Mouse (Mus musculus) hematopoietic stem cell, adult 5-6 weeks (primary cell): ENCODE results near the gene Eipr1. TPM values are rescaled to one million over a fixed set of nuclear protein-coding genes. Genes with fewer than 3 reads are reported as not detected.

Experiments
- ATAC-seq, 2 experiments: fragments of 125-278 bp in 1 of 2; replicated peaks in 1 of 2; 2 replicates each; pipeline ENCODE4 v1.8.0; 2016 to 2017; ENCODE audit warnings: inconsistent platforms in 2 of 2, mild to moderate bottlenecking in 2 of 2, moderate number of reproducible peaks in 2 of 2, low read depth in 1 of 2, moderate TSS enrichment in 1 of 2; ENCODE audit not compliant: low FRiP score in 2 of 2, poor library complexity in 2 of 2, severe bottlenecking in 2 of 2, insufficient read depth in 1 of 2, low TSS enrichment in 1 of 2
- total RNA-seq: library from RNA; stranded (forward); fragments of 172-1452, 232-1000 nt; gene quantifications from 2 replicates; pipeline ENCODE4 v1.2.3, GENCODE M21; 2017

The Eipr1 gene
- total RNA-seq, 1 experiment from 2014 or later: 25.6 TPM

DNA sequence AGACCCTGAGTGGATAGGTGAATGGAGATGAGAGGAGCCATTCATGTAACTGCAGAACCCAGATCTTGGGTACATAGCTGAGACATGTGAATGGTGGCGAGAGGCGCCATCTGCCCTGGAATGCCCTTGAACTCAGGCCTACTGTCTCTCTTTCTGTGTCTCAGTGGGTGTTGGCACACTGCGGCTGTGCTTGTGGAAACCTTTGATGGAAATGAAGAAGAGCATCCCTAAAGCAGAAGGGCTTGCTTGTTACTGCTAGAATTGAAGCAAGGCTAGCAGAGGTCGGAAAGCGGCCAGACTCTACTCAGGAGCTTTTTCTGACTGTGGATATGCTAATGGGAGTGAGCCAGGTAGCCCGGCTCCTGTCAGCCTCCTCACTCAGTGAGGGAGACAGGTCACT, 50.1 kb downstream of the Eipr1 start:
- ATAC-seq: no peak

GRCm38 (mm10) chr12:28803043-28803442, 51.4 kb downstream of the Eipr1 start:
- no peak for ATAC-seq

GRCm38 (mm10) chr12:28804558-28805481, 53.2 kb downstream of the Eipr1 start:
- ATAC-seq: peak in 1 of 2 experiments; percentile 10; a peak in 1 of 4 replicates

- no peak for ATAC-seq
Observed at GRCm38 (mm10) chr12:28808786-28809375, 57.3 kb downstream of the Eipr1 start.

DNA sequence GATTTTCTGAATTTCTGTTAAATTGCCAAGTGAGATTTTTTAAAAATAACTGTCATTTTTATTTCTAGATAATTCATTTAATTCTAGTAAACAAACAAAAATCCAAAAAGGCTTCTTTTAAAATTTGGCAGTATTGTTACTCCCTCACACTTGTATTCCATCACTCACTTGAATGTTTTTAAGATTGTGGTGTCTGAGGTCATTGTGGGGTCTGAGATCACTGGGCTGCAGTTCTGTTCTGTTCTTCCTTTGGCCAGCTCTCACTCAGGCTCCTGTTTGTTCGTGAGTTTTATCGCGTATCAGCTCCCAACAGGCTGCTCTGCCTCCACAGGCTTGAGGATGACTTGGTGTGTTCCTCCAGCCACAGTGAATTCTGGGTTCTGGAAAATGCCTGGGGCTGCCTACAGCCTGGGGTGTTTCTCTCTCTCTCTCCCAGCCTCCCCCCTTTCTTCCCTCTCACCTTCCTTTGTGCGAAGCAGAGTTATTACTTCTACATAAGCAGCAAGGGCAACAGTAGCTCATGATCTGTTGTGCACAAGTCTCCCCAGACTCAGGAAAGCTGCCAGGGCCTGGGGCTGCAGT, 58.2 kb downstream of the Eipr1 start:
- no peak for ATAC-seq

- ATAC-seq: no peak
Observed at GRCm38 (mm10) chr12:28816681-28817426, 65.3 kb downstream of the Eipr1 start.

DNA sequence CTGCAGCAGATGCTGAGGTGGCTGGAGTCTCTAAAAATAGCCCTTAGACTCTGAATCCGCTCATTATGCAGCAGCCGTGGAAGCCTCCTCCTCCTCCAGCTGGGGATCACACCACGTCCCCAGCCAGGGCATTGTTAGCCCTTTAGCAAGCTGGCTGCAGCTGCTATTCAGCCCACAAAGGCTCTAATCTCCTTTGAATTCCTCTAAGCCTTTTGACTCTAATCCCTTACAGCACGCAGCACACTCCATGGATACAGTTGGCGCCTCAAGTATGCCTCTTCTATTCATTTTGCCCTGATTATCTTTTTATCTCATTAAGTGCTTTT, 65.8 kb downstream of the Eipr1 start:
- no peak for ATAC-seq

- no peak for ATAC-seq
Observed at GRCm38 (mm10) chr12:28817891-28818290, 66.3 kb downstream of the Eipr1 start.

DNA sequence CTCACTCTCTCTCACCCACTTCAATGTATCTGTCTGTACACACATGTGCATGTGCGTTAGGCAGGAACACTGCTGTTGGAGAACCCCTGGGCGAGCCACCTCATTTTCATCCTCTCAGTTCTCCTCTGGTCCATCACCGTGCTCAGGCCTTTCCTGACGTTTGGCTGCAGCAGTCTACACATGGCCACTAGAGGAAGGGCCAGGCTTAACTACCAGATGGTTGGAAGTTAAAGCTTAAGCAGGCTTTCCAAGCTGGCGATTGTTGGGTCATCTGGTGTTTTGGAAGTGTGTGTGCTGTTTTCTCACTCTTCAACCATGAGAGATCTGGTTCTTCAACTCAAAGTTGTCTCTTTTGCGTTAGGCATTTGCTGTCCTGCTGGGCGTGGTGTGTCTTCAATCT, 71.9 kb downstream of the Eipr1 start:
- ATAC-seq: no peak

GRCm38 (mm10) chr12:28829502-28829901, 77.9 kb downstream of the Eipr1 start:
- ATAC-seq: peak; percentile 70 to 80

- no peak for ATAC-seq
Observed at GRCm38 (mm10) chr12:28830471-28830870, 78.9 kb downstream of the Eipr1 start.

- ATAC-seq: peak; percentile 41 to 47; a peak in 2 of 4 replicates
Observed at GRCm38 (mm10) chr12:28831066-28831733, 79.6 kb downstream of the Eipr1 start.

GRCm38 (mm10) chr12:28834266-28834665, 82.7 kb downstream of the Eipr1 start:
- no peak for ATAC-seq

DNA sequence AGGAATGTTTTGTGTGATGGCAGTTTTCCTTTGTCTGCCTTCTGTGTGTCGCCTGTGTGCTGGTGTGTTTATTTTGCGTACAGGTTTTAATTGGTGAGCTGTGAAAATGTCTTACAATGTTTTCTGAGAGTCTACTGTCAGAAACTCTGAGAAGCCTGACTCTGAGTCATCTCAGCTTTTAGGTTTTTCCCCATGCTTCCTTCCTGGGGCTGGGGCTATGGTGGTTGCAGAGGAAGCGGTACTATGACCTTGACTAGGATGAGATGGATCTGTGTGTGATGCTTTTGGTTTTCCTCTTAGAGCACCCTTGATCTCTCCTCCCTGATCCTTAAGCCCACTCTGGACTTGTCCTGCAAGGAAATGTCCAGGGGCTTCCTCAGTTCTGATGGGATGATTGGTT, 84.1 kb downstream of the Eipr1 start:
- ATAC-seq: no peak

DNA sequence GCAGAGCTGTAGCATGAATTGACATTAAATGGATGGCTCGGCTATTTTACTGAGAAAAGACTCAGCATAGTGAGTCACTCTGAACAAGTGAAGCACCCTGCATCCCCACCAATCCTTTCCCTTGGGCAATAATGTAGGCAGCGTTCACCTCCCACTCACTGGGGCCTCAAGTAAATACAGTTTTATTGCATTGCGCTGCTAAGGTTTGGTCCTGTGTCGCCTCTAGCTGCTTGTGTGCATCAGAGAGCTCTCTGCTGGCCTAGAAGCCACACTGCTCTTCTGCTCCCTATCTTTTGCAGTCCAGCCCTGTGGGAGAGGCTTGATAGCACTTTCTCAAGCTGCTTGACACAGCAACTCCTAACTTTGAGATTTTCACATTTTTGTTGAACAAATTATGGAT, 86.7 kb downstream of the Eipr1 start:
- no peak for ATAC-seq

- no peak for ATAC-seq
Observed at GRCm38 (mm10) chr12:28838971-28839370, 87.4 kb downstream of the Eipr1 start.

DNA sequence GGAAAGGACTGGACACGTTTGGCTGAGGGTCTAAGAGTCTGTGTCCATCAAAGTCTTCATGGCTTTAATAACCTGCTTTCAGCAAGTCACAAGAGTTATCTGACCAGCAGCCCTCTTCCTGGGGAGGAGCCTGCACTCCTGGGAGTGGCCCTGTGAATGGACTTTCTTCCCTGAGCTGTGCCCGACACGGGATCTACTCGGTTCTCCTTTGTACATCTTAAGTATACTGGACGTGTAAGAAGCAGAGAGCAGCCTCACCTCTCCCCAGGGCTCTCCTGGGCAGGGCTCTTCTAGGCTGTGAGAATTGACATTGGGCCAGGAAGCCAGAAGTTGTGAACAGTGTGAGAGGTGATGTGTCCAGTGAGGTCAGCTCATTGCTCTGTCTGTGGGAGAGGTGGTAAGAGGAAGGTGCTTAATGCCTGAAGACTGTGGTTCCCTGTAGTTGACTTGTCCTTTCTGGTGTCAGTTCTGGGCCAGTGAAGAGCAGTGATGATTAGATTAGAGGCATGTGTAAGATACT, 89.6 kb downstream of the Eipr1 start:
- ATAC-seq: no peak
